Mouse (Mus musculus) limb, embryonic 14.5 days (tissue): ENCODE data around the gene Pnmt. TPM values are rescaled to one million over a fixed set of nuclear protein-coding genes. Genes with fewer than 3 reads are reported as not detected.

Experiments
- ATAC-seq: fragments of 200-750 bp; cut with Nextera tagmentation; 2 replicates; pipeline ENCODE4 v1.8.0; 2017; ENCODE audit warnings: low read depth, moderate number of reproducible peaks, moderate TSS enrichment; ENCODE audit not compliant: low FRiP score
- DNase-seq: peaks from one replicate; pipeline ENCODE4 v3.0.0-alpha.2; 2015; ENCODE audit warnings: low spot score
- H3K27ac ChIP-seq: fragments of 300-500 bp; sonication (generic); replicated peaks from 2 replicates; pipeline ENCODE4 v1.5.1; 2014; ENCODE audit warnings: low read depth, mild to moderate bottlenecking, low read length, moderate library complexity, mixed read lengths
- H3K27me3 ChIP-seq: fragments of 300-500 bp; sonication (generic); 2 replicates; pipeline ENCODE4 v1.6.1; 2014; ENCODE audit warnings: low read length, mixed read lengths; ENCODE audit not compliant: control insufficient read depth, insufficient read depth
- H3K36me3 ChIP-seq: fragments of 300-500 bp; sonication (generic); 2 replicates; pipeline ENCODE4 v1.6.1; 2014; ENCODE audit warnings: mild to moderate bottlenecking, low read length, moderate library complexity, mixed read lengths; ENCODE audit not compliant: control insufficient read depth, insufficient read depth
- H3K4me1 ChIP-seq: fragments of 300-500 bp; sonication (generic); 2 replicates; pipeline ENCODE4 v1.6.1; 2014; ENCODE audit warnings: antibody characterized with exemption, low read length, mixed read lengths; ENCODE audit not compliant: control insufficient read depth, insufficient read depth
- H3K4me2 ChIP-seq: fragments of 300-500 bp; sonication (generic); replicated peaks from 2 replicates; pipeline ENCODE4 v1.6.1; 2014; ENCODE audit warnings: low read depth, mild to moderate bottlenecking, low read length, moderate library complexity; ENCODE audit not compliant: severe bottlenecking
- H3K4me3 ChIP-seq: fragments of 300-500 bp; sonication (generic); replicated peaks from 2 replicates; pipeline ENCODE4 v1.5.1; 2014; ENCODE audit warnings: low read length
- H3K9ac ChIP-seq: fragments of 300-500 bp; sonication (generic); 2 replicates; pipeline ENCODE4 v1.6.1; 2014; ENCODE audit warnings: mild to moderate bottlenecking, low read depth, low read length, moderate library complexity; ENCODE audit not compliant: severe bottlenecking
- H3K9me3 ChIP-seq: fragments of 300-500 bp; sonication (generic); 2 replicates; pipeline ENCODE4 v1.6.1; 2016; ENCODE audit warnings: low read length; ENCODE audit not compliant: control insufficient read depth
- POLR2A ChIP-seq: fragments of 200-500 bp; IDR thresholded peaks from 2 replicates; pipeline ENCODE4 v1.8.0; 2012; ENCODE audit warnings: inconsistent platforms, mild to moderate bottlenecking, moderate library complexity, borderline replicate concordance; ENCODE audit not compliant: insufficient read depth, insufficient read length; ENCODE audit errors: extremely low read depth
- WGBS: fragments of 180-500 bp; shearing (Covaris S2); extraction: QIAGEN DNeasy Blood & Tissue Kit; methylation state at CpG from one replicate; pipeline ENCODE4 v1.1.7; 2014; 5-methylcytosine and 5-hydroxymethylcytosine counted together
- polyA plus RNA-seq, 2 experiments: library from polyadenylated mRNA; depleted of rRNA in 1 of 2; stranded (reverse) in 1 of 2; unstranded in 1 of 2; fragments of >200 nt; fragmentation: Nextera tagmentation in 1 of 2; extraction: Ambion mirVana in 1 of 2; gene quantifications; 2 replicates each; pipeline versions ENCODE4 v1.2.1 to v1.2.3; 2012 to 2014

Gene Pnmt
- polyA plus RNA-seq, 2 experiments, result 1.3 to 1.4 TPM

- 11% methylated on average over 6 of the region's 6 CpGs for WGBS
- peaks cover 19% of the 10 kb centered on the region for H3K4me1 ChIP-seq
- no peak overlapping the region for H3K4me2 ChIP-seq
- H3K36me3 ChIP-seq, result no peaks in the 10 kb centered on the region
- TF ChIP-seq POLR2A, result no peak
- no peak overlapping the region for H3K4me3 ChIP-seq
- DNase-seq (peak; percentile 80), ATAC-seq (no peak)
- H3K9me3 ChIP-seq, result no peaks in the 10 kb centered on the region
- H3K9ac ChIP-seq, result no peak overlapping the region
- no peak overlapping the region for H3K27ac ChIP-seq
- H3K27me3 ChIP-seq, result peaks cover 16% of the 10 kb centered on the region
Measured at GRCm38 (mm10) chr11:98355732-98356299, 30.4 kb upstream of the Pnmt start.

GRCm38 (mm10) chr11:98356625-98357394 is 29.4 kb upstream of the Pnmt start:
- H3K27me3 ChIP-seq, result 0 out of 2 replicates have a peak, but pooled peaks cover 6% of the 10 kb centered on the region
- DNase-seq (no peak), ATAC-seq (no peak)
- no peak overlapping the region for H3K4me2 ChIP-seq
- H3K27ac ChIP-seq, result no peak overlapping the region
- no peak overlapping the region for H3K9ac ChIP-seq
- no peak overlapping the region for H3K4me3 ChIP-seq
- H3K9me3 ChIP-seq, result no peaks in the 10 kb centered on the region
- peaks cover 19% of the 10 kb centered on the region for H3K4me1 ChIP-seq
- 72% methylated on average over 7 of the region's 7 CpGs for WGBS
- TF ChIP-seq POLR2A, result no peak
- no peaks in the 10 kb centered on the region for H3K36me3 ChIP-seq

GRCm38 (mm10) chr11:98357396-98358160 is 28.7 kb upstream of the Pnmt start:
- Histone ChIP-seq H3K4me1 (peaks cover 19% of the 10 kb centered on the region), H3K27ac (peak overlapping the region; percentile 58), H3K4me3 (peak overlapping the region; percentile 69), H3K36me3 (no peaks in the 10 kb centered on the region), H3K4me2 (peak overlapping the region; percentile 74), H3K27me3 (no peaks in the 10 kb centered on the region), H3K9me3 (no peaks in the 10 kb centered on the region), H3K9ac (peak overlapping the region; percentile 43)
- peak; percentile 16 for DNase-seq
- 10% methylated on average over 13 of the region's 13 CpGs for WGBS
- ATAC-seq, result 0 out of 2 replicates have a peak, but pooled peaks have one; percentile 3
- no peak for TF ChIP-seq POLR2A

- peak; percentile 36; the same call in 1 of the 2 replicates for TF ChIP-seq POLR2A
- Histone ChIP-seq H3K4me3 (peak within 1 kb of the TSS; percentile 69), H3K36me3 (no peaks in the 10 kb centered on the region), H3K4me2 (peak within 1 kb of the TSS; percentile 74), H3K27ac (peak within 1 kb of the TSS; percentile 82), H3K4me1 (peaks cover 19% of the 10 kb centered on the region), H3K9ac (peak within 1 kb of the TSS; percentile 73), H3K27me3 (no peaks in the 10 kb centered on the region), H3K9me3 (no peaks in the 10 kb centered on the region)
- DNase-seq (peak; percentile 87), ATAC-seq (peak; percentile 93)
- WGBS, result under 1% methylated on average over 42 of the region's 60 CpGs
Measured at GRCm38 (mm10) chr11:98358161-98359083, 27.8 kb upstream of the Pnmt start, which contains the start of gene Stard3. Gene Stard3, plus strand, starts transcription at chr11:98358368.
